ENCODE assay signal across 9 mouse cellular contexts in genomic region chr11:57643691-57644090, GRCm38 (mm10). TPM values are rescaled to one million over a fixed set of nuclear protein-coding genes. Genes with fewer than 3 reads are reported as not detected.
DNase-seq lines count a peak whose midpoint lies in the region; ATAC-seq lines count a peak whose summit lies in the region.
"Had no signal": no experiment of that assay in that cellular context is flagged by ENCODE, and none has a peak within 500 bp of the region (broad histone marks: within the 10 kb centered on the region; RNA-seq: fewer than 3 reads in every experiment).

No protein-coding gene starts in this region.

- H3K9ac ChIP-seq in kidney, embryonic 14.5 days (ENCODE audit: low read depth, low read length) = no peak overlapping the region
- H3K9ac ChIP-seq in hindbrain, embryonic 11.5 days (ENCODE audit: low read depth, low read length) = no peak overlapping the region

- DNase-seq in kidney, postnatal 14 days = no peak
- DNase-seq in embryonic facial prominence, embryonic 10.5 days (ENCODE audit: low spot score) = no peak
- no peak for DNase-seq in hindbrain, embryonic 11.5 days (ENCODE audit: low spot score)
- no peak for DNase-seq in midbrain, embryonic 10.5 days (ENCODE audit: low spot score)
- no peak for DNase-seq in adrenal gland, postnatal 14 days
- no peak for DNase-seq in embryo, embryonic 9.5 days (ENCODE audit: extremely low spot score)
- DNase-seq in layer of hippocampus, adult 8-10 months (ENCODE audit: low spot score in 2 of 2) = no peak
- DNase-seq: cerebellum, adult 11 months had no signal

- peak overlapping the region; percentile 78; the same call in 1 of the 2 replicates for H3K4me3 ChIP-seq in kidney, embryonic 14.5 days (ENCODE audit: low read length)
- peak overlapping the region; percentile 78 for H3K4me3 ChIP-seq in embryonic facial prominence, embryonic 10.5 days
- H3K4me3 ChIP-seq in hindbrain, embryonic 11.5 days (ENCODE audit: low read depth, low read length) = no peak overlapping the region
- H3K4me3 ChIP-seq in midbrain, embryonic 10.5 days = peak overlapping the region; percentile 74

- no peaks in the 10 kb centered on the region for H3K9me3 ChIP-seq in kidney, embryonic 14.5 days (ENCODE audit: control insufficient read depth, low read length)
- H3K9me3 ChIP-seq in embryonic facial prominence, embryonic 10.5 days = no peaks in the 10 kb centered on the region
- no peaks in the 10 kb centered on the region for H3K9me3 ChIP-seq in hindbrain, embryonic 11.5 days (ENCODE audit: control insufficient read depth, low read length)
- H3K9me3 ChIP-seq in midbrain, embryonic 10.5 days (replicated peaks) = no peaks in the 10 kb centered on the region

- no peak overlapping the region for H3K27ac ChIP-seq in kidney, embryonic 14.5 days (ENCODE audit: low read depth, low read length)
- H3K27ac ChIP-seq in embryonic facial prominence, embryonic 10.5 days (replicated peaks) = no peak overlapping the region
- no peak overlapping the region for H3K27ac ChIP-seq in hindbrain, embryonic 11.5 days (ENCODE audit: low read depth, low read length)
- peak overlapping the region; percentile 98; the same call in 1 of the 2 replicates for H3K27ac ChIP-seq in midbrain, embryonic 10.5 days (replicated peaks)

- no peaks in the 10 kb centered on the region for H3K36me3 ChIP-seq in kidney, embryonic 14.5 days (ENCODE audit: control insufficient read depth, insufficient read depth, low read length)
- 0 out of 2 replicates have a peak, but pooled peaks cover 5% of the 10 kb centered on the region for H3K36me3 ChIP-seq in embryonic facial prominence, embryonic 10.5 days (replicated peaks)
- no peaks in the 10 kb centered on the region for H3K36me3 ChIP-seq in hindbrain, embryonic 11.5 days (ENCODE audit: control insufficient read depth, insufficient read depth, low read length)
- peaks cover 6% of the 10 kb centered on the region for H3K36me3 ChIP-seq in midbrain, embryonic 10.5 days

- no peak for ATAC-seq in kidney, embryonic 14.5 days (ENCODE audit: low FRiP score, low TSS enrichment)
- no peak for ATAC-seq in hindbrain, embryonic 11.5 days (ENCODE audit: low FRiP score)

- peak overlapping the region; percentile 97 for H3K4me2 ChIP-seq in kidney, embryonic 14.5 days (replicated peaks; ENCODE audit: low read depth, low read length)
- peak overlapping the region; percentile 95; the same call in 1 of the 2 replicates for H3K4me2 ChIP-seq in hindbrain, embryonic 11.5 days (replicated peaks; ENCODE audit: low read depth, low read length)

- WGBS in kidney, embryonic 14.5 days = 70% methylated on average over 2 of the region's 2 CpGs
- 71% methylated on average over 2 of the region's 2 CpGs for WGBS in embryonic facial prominence, embryonic 10.5 days
- 59% methylated on average over 2 of the region's 2 CpGs for WGBS in hindbrain, embryonic 11.5 days
- WGBS in midbrain, embryonic 10.5 days = 72% methylated on average over 2 of the region's 2 CpGs

- H3K4me1 ChIP-seq in kidney, embryonic 14.5 days (ENCODE audit: control insufficient read depth, insufficient read depth, low read length) = 0 out of 2 replicates have a peak, but pooled peaks cover 3% of the 10 kb centered on the region
- peaks cover 43% of the 10 kb centered on the region for H3K4me1 ChIP-seq in embryonic facial prominence, embryonic 10.5 days
- H3K4me1 ChIP-seq in hindbrain, embryonic 11.5 days (replicated peaks; ENCODE audit: control insufficient read depth, insufficient read depth, low read length) = 0 out of 2 replicates have a peak, but pooled peaks cover 2% of the 10 kb centered on the region
- H3K4me1 ChIP-seq in midbrain, embryonic 10.5 days = peaks cover 48% of the 10 kb centered on the region

- no peaks in the 10 kb centered on the region for H3K27me3 ChIP-seq in kidney, embryonic 14.5 days (ENCODE audit: control insufficient read depth, insufficient read depth, low read length)
- H3K27me3 ChIP-seq in embryonic facial prominence, embryonic 10.5 days (replicated peaks; ENCODE audit: low read depth, poor library complexity, severe bottlenecking) = 0 out of 2 replicates have a peak, but pooled peaks cover 5% of the 10 kb centered on the region
- no peaks in the 10 kb centered on the region for H3K27me3 ChIP-seq in hindbrain, embryonic 11.5 days (ENCODE audit: control insufficient read depth, insufficient read depth, low read length)
- peaks cover 16% of the 10 kb centered on the region for H3K27me3 ChIP-seq in midbrain, embryonic 10.5 days (ENCODE audit: low read depth, poor library complexity, severe bottlenecking)

RNA-seq across cellular contexts. Expression of gene Galnt10, which starts 1.6 kb away (rescaled TPM):
- 7.3 and 13.0 TPM in 2 replicates for polyA plus RNA-seq in kidney, embryonic 14.5 days (2014; fragmentation: Nextera tagmentation; extraction: Ambion mirVana)
- polyA plus RNA-seq in embryonic facial prominence, embryonic 10.5 days (2016; fragmentation: Nextera tagmentation; extraction: Ambion mirVana) = 18.8 and 20.1 TPM in 2 replicates
- polyA plus RNA-seq in hindbrain, embryonic 11.5 days (2014; fragmentation: Nextera tagmentation; extraction: Ambion mirVana) = 9.7 and 12.0 TPM in 2 replicates
- polyA plus RNA-seq in midbrain, embryonic 10.5 days (2016; fragmentation: Nextera tagmentation; extraction: Ambion mirVana) = 28.1 and 30.7 TPM in 2 replicates
- 39.8 and 46.4 TPM in 2 replicates for total RNA-seq in adrenal gland, postnatal 14 days (2021)
- 10 to 100 TPM in 1 of 4 experiments, 1 to 10 TPM in 3; 6.2 to 10.1 (median 7.3) TPM for total RNA-seq in layer of hippocampus, adult 8-10 months (2022)
